Mouse (Mus musculus): ENCODE measurements around the gene Esp6. TPM values are rescaled to one million over a fixed set of nuclear protein-coding genes. Genes with fewer than 3 reads are reported as not detected.

The Esp6 gene
- polyA plus RNA-seq, 1 experiment from 2014 or later = not detected

DNA sequence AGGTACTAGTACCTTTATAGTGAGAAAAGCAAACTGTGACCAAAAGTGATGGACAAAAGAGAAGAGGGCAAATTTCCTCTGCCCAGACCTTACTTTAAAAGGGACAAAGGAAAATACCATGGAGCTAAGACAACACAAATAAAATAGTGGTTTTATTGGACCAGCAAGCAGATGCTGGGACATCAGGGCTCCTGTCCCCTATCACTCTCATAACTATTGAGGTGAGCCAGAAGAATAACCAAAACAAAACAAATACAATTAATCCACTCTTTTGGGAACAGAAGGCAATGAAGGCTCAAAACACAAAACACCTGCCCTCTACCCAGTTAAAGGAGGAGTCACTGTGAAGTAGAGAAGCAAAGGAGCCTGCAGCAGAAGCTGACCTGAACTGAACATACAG is 37.0 kb downstream of the Esp6 start, which contains the start of gene Esp4:
Gene Esp4, plus strand, starts transcription at position 301 of the 400 bp plus-strand sequence.
- no peak for TF ChIP-seq CTCF (IDR thresholded peaks at IDR 0.05; ENCODE audit: low read depth)
- Histone ChIP-seq H3K4me1 (ENCODE audit: insufficient read depth) (no peaks in the 10 kb centered on the region), H3K36me3 (ENCODE audit: insufficient read depth) (no peaks in the 10 kb centered on the region), H3K27ac (ENCODE audit: low read depth) (no peak within 1 kb of the TSS), H3K4me3 (ENCODE audit: low read depth, low read length) (no peak within 1 kb of the TSS), H3K9ac (no peak within 1 kb of the TSS), H3K9me3 (ENCODE audit: low read depth, low read length) (no peaks in the 10 kb centered on the region), H3K27me3 (ENCODE audit: insufficient read depth, low read length) (no peaks in the 10 kb centered on the region), H3K4me2 (no peak within 1 kb of the TSS)
- DNase-seq = no peak
- ATAC-seq (ENCODE audit: insufficient read depth) = no peak

Other genes with a start within 250 kb of the Esp6 start
- gene Crisp1, start 242.3 kb upstream of the Esp6 start, polyA plus RNA-seq (2014; fragmentation: Nextera tagmentation; extraction: Ambion mirVana) = not detected in 2 replicates
- gene Esp8, start 41.5 kb upstream of the Esp6 start, polyA plus RNA-seq (2014; fragmentation: Nextera tagmentation; extraction: Ambion mirVana) = not detected in 2 replicates
- gene Esp4, start 37.1 kb downstream of the Esp6 start, polyA plus RNA-seq (2014; fragmentation: Nextera tagmentation; extraction: Ambion mirVana) = not detected in 2 replicates
- not detected in 2 replicates for gene Esp3, start 70.6 kb downstream of the Esp6 start, polyA plus RNA-seq (2014; fragmentation: Nextera tagmentation; extraction: Ambion mirVana)
- gene Esp1, start 165.6 kb downstream of the Esp6 start, polyA plus RNA-seq (2014; fragmentation: Nextera tagmentation; extraction: Ambion mirVana) = not detected in 2 replicates
- not detected in 2 replicates for gene Crisp2, start 245.5 kb downstream of the Esp6 start, polyA plus RNA-seq (2014; fragmentation: Nextera tagmentation; extraction: Ambion mirVana)
- 0.43 and 0.82 TPM in 2 replicates for gene Rhag, start 249.6 kb downstream of the Esp6 start, polyA plus RNA-seq (2014; fragmentation: Nextera tagmentation; extraction: Ambion mirVana)